Mouse (Mus musculus) MEL (cell line): ENCODE data around the gene Cd3g.

ENCODE experiments used
- CHD1 ChIP-seq: IDR thresholded peaks from 2 replicates; pipeline ENCODE4 v1.6.1; 2012; ENCODE audit warnings: low read depth, mild to moderate bottlenecking, inconsistent platforms, low read length, improper control_type of control experiment
- CHD2 ChIP-seq: IDR thresholded peaks from 2 replicates; pipeline ENCODE4 v1.6.1; 2011; ENCODE audit warnings: low read length, improper control_type of control experiment
- GATA1 ChIP-seq: IDR thresholded peaks from 2 replicates; pipeline ENCODE4 v1.6.1; 2011; ENCODE audit warnings: low read depth, low read length, improper control_type of control experiment
- MXI1 ChIP-seq: IDR thresholded peaks from 2 replicates; pipeline ENCODE4 v1.6.1; 2011; ENCODE audit warnings: mild to moderate bottlenecking, low read depth, low read length, improper control_type of control experiment
- POLR2AphosphoS2 ChIP-seq: IDR thresholded peaks from 2 replicates; pipeline ENCODE4 v1.6.1; 2011; ENCODE audit warnings: low read length, improper control_type of control experiment
- TAL1 ChIP-seq: IDR thresholded peaks from 2 replicates; pipeline ENCODE4 v1.6.1; 2012; ENCODE audit warnings: mild to moderate bottlenecking, inconsistent platforms, low read length, moderate library complexity, mixed read lengths

GRCm38 (mm10) chr9:45018031-45018430 lies 37.8 kb upstream of the Cd3g start:
- TF ChIP-seq POLR2AphosphoS2 (no peak), GATA1 (no peak), TAL1 (no peak), MXI1 (no peak), CHD2 (no peak), CHD1 (no peak)
